Mouse (Mus musculus) spleen, adult 18-20 months (tissue): ENCODE measurements around the gene Olfr1084.
"Not testable (repeated sequence)": the region's sequence is repeated elsewhere in the genome, so short reads cannot be mapped to it uniquely, and the experiment has no call there.

Experiments
- DNase-seq, 2 experiments: peaks; one replicate each; pipeline ENCODE4 v3.0.0; 2022; ENCODE audit warnings: mixed read lengths in 2 of 2

Olfr1084 gene

DNA sequence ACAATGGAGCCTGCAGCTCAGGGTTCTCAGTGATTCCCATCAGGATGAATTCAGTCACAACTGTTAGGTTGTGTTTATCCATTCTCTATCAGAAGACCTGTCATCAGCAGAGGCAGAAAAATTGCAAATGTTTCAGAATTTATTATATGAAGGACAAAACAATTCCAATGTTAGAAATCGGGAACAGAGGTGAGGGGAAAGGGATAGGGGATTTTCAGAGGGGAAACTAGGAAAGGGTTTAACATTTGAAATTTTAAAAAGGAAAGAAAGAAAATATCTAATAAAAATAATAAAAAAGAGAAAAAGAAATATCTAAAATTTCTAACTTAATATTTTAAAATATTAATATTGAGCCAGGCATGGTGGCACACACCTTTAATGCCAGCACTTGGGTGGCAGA lies at the start of gene Olfr1084:
Gene Olfr1084, minus strand, starts transcription at position 101 of the 400 bp plus-strand sequence.
- DNase-seq: not testable (repeated sequence)

DNA sequence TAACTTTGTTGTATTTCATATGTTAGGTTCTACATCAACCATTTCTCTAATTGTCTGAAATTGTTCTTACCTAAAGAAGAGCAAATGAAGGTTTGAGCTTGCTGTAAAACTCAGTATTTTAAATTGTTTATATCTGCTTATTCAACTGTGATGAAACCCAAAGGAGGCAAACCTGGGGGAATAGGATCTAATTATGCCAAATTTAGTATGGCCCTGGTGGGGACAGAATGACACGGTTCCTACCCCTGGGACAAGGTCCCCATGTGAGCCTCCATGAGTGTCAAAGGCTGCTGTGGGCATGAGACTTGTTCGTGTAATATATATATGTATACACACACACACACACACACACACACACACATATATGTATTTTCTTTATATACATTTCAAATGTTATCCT lies 40.5 kb upstream of the Olfr1084 start, which contains the start of gene Olfr1086:
Gene Olfr1086, minus strand, starts transcription at position 101 of the 400 bp plus-strand sequence.
- no peak for DNase-seq

- DNase-seq: no peak
Observed at GRCm38 (mm10) chr2:86661919-86662318, 22.4 kb upstream of the Olfr1084 start, which contains the start of gene Olfr1085. Gene Olfr1085, minus strand, starts transcription at chr2:86662019.

GRCm38 (mm10) chr2:86598866-86599265 lies 40.7 kb downstream of the Olfr1084 start, which contains the start of gene Olfr1082:
Gene Olfr1082, minus strand, starts transcription at chr2:86598966.
- not testable (repeated sequence) for DNase-seq
